Mouse (Mus musculus) heart, embryonic 13.5 days (tissue): ENCODE results near the gene Foxa2. TPM values are rescaled to one million over a fixed set of nuclear protein-coding genes. Genes with fewer than 3 reads are reported as not detected.

Experiments
- ATAC-seq: fragments of 200-750 bp; cut with Nextera tagmentation; 2 replicates; pipeline ENCODE4 v1.8.0; 2017; ENCODE audit warnings: moderate TSS enrichment; ENCODE audit not compliant: insufficient number of reproducible peaks, low FRiP score, low TSS enrichment; ENCODE audit errors: extremely low read depth
- H3K27ac ChIP-seq: fragments of 300-500 bp; sonication (generic); replicated peaks from 2 replicates; pipeline ENCODE4 v1.5.1; 2015; ENCODE audit warnings: moderate library complexity, mild to moderate bottlenecking, inconsistent platforms
- H3K27me3 ChIP-seq: fragments of 300-500 bp; sonication (generic); replicated peaks from 2 replicates; pipeline ENCODE4 v1.6.1; 2015; ENCODE audit warnings: mild to moderate bottlenecking, inconsistent platforms
- H3K36me3 ChIP-seq: fragments of 300-500 bp; sonication (generic); 2 replicates; pipeline ENCODE4 v1.6.1; 2015; ENCODE audit warnings: mild to moderate bottlenecking, inconsistent platforms
- H3K4me1 ChIP-seq: fragments of 300-500 bp; sonication (generic); 2 replicates; pipeline ENCODE4 v1.6.1; 2015; ENCODE audit warnings: inconsistent platforms
- H3K4me2 ChIP-seq: fragments of 300-500 bp; sonication (generic); 2 replicates; pipeline ENCODE4 v1.6.1; 2015; ENCODE audit warnings: inconsistent platforms, mild to moderate bottlenecking, moderate library complexity
- H3K4me3 ChIP-seq: fragments of 300-500 bp; sonication (generic); 2 replicates; pipeline ENCODE4 v1.5.1; 2015; ENCODE audit warnings: moderate library complexity, mild to moderate bottlenecking, inconsistent platforms
- H3K9ac ChIP-seq: fragments of 300-500 bp; sonication (generic); 2 replicates; pipeline ENCODE4 v1.6.1; 2015; ENCODE audit warnings: inconsistent platforms, mild to moderate bottlenecking, moderate library complexity
- H3K9me3 ChIP-seq: fragments of 300-500 bp; sonication (generic); 2 replicates; pipeline ENCODE4 v1.6.1; 2016; ENCODE audit warnings: inconsistent platforms
- WGBS: fragments of 180-500 bp; shearing (Covaris S2); methylation state at CpG from one replicate; pipeline ENCODE4 v1.1.7; 2015; ENCODE audit warnings: mixed read lengths; 5-methylcytosine and 5-hydroxymethylcytosine counted together
- polyA plus RNA-seq: library from polyadenylated mRNA; unstranded; fragments of >200 nt; fragmentation: Nextera tagmentation; extraction: Ambion mirVana; gene quantifications from 2 replicates; pipeline ENCODE4 v1.2.1, GENCODE M21; 2015

Gene Foxa2
- polyA plus RNA-seq, 1 experiment from 2014 or later = 1.8 TPM

DNA sequence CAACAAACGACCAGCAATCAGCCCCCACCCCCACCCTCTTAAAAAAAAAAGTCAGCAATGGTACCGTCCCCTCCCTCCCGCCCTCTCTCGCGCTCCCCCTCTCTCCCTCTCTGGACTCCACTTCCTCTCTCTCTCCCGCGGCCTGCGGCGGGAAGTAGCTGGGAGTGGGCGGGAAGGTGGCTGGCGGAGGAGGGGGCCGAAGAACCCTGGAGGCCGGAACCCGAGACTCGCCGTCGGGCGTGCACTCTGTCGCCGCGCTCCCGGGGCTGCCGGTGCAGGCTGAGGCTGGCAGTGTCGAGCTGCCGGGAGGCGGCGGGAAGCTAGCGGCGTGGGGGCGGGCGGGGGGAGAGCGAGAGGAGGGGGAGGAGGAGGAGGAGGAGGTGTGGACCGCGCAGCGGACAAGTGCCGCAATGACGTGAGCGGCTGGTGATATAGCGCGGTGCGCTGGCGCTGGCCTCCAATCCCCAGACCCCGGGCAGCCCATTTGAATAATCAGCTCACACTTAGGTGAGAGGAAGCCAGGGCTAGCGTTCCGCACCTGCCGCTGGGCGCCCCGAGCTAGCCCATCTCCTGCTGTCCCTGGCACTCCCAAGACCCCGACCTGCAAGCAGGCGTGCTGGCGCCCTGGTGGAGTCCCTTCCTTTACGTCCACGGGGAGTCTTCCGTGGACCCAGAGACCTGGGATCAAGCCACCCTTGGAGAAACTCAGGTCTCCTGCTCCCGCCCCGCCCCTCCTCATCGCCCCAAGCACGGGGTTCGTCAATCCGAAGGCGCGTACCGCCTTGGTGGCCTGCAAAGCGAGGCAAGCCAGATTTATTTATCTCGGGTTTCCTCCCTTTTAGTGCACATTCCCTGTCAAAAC, 601 bp downstream of the Foxa2 start:
- H3K27me3 ChIP-seq = peaks cover 100% of the 10 kb centered on the region
- H3K36me3 ChIP-seq = no peaks in the 10 kb centered on the region
- WGBS = under 1% methylated on average over 57 of the region's 65 CpGs
- peak overlapping the region; percentile 56 for H3K9ac ChIP-seq
- peaks cover 41% of the 10 kb centered on the region for H3K4me1 ChIP-seq
- H3K4me3 ChIP-seq = peak overlapping the region; percentile 56
- no peaks in the 10 kb centered on the region for H3K9me3 ChIP-seq
- H3K4me2 ChIP-seq = peak overlapping the region; percentile 78
- ATAC-seq = no peak
- H3K27ac ChIP-seq = no peak overlapping the region

DNA sequence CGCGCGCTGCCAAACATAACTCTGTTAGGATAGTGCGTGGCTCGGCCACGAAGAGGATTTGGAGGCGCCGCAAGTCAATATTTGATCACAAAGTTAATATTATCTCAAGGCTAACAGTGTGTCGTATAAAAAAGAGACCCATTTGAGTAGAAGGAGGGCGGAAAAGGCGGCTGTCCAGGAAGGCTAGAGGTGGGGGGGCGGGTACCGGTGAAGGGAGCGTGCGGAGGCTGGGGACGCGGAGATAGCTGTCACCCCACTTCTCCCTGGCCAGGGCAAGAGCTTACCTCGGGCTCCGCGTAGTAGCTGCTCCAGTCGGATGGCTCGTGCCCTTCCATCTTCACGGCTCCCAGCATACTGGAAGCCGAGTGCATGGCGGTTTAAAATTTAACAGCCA, 1.2 kb downstream of the Foxa2 start:
- Histone ChIP-seq H3K27ac (no peak overlapping the region), H3K4me3 (peak overlapping the region; percentile 56), H3K4me2 (peak overlapping the region; percentile 78), H3K9ac (peak overlapping the region; percentile 56; the same call in 1 of the 2 replicates), H3K9me3 (no peaks in the 10 kb centered on the region), H3K27me3 (peaks cover 100% of the 10 kb centered on the region), H3K4me1 (peaks cover 43% of the 10 kb centered on the region), H3K36me3 (no peaks in the 10 kb centered on the region)
- ATAC-seq = no peak
- under 1% methylated on average over 25 of the region's 25 CpGs for WGBS

DNA sequence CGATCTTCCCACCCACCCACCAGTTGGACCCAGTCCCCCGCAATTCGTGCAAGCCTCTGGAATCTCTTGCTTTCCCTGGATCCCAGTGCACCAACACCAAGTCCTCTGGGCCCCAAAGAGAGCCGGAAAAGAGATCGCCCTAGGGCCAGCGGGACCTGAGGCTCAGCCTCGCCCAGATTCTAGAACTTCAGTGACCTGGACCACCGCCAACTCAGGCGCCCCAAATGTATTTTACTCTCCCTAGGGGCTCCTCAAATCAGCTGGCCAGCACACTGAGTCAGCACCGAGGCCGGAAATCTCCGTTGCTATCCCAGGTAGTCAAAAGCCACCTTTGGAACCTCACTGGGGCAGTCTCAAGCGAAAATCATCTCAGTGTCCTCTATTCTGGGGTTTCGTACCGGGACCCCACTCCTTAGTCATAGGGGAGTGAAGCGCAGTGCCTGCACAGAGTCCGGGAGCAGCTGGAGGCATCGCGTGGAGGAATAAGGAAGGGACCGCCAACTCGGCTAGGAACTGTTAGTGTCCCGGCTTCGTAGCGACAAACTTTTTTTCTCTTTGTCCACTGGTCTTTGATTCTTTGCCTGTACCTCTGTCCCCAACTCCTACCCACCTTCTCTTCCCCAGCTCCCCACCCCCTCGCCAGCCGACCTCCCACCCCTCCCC, 1.8 kb downstream of the Foxa2 start:
- Histone ChIP-seq H3K36me3 (no peaks in the 10 kb centered on the region), H3K4me2 (peak overlapping the region; percentile 78), H3K9ac (0 out of 2 replicates have a peak overlapping the region, but pooled peaks have one; percentile 56), H3K27me3 (peaks cover 100% of the 10 kb centered on the region), H3K27ac (no peak overlapping the region), H3K4me3 (peak overlapping the region; percentile 56), H3K9me3 (no peaks in the 10 kb centered on the region), H3K4me1 (peaks cover 48% of the 10 kb centered on the region)
- 1% methylated on average over 26 of the region's 26 CpGs for WGBS
- ATAC-seq = no peak

DNA sequence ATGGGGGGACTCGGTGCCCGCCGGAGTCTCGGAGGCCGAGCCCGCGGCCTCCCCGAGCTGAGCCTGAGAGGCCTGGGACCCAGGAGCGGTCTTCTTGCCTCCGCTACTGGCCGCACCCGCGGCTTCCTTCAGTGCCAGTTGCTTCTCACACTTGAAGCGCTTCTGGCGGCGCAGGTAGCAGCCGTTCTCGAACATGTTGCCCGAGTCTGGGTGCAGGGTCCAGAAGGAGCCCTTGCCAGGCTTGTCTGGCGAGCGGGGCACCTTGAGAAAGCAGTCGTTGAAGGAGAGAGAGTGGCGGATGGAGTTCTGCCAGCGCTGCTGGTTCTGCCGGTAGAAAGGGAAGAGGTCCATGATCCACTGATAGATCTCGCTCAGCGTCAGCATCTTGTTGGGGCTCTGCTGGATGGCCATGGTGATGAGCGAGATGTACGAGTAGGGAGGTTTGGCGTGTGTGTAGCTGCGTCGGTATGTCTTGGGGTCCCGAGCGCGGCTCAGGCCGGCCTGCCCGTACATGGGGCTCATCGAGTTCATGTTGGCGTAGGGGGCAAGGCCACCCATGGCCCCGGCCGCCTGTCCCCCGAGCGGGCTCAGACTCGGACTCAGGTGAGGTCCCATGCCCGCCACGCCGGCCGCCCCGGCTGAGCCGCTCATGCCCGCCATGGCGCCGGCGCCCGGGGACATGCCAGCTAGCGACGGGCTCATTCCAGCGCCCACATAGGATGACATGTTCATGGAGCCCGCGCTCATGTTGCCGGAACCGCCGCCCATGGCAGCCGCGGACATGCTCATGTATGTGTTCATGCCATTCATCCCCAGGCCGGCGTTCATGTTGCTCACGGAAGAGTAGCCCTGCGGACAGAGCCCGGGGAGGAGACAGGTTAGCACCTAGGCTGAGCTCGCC, 2.5 kb downstream of the Foxa2 start:
- no peak overlapping the region for H3K27ac ChIP-seq
- H3K9me3 ChIP-seq = no peaks in the 10 kb centered on the region
- H3K36me3 ChIP-seq = no peaks in the 10 kb centered on the region
- peaks cover 100% of the 10 kb centered on the region for H3K27me3 ChIP-seq
- peak overlapping the region; percentile 52; the same call in 1 of the 2 replicates for H3K9ac ChIP-seq
- peak overlapping the region; percentile 78 for H3K4me2 ChIP-seq
- WGBS = 2% methylated on average over 71 of the region's 71 CpGs
- H3K4me1 ChIP-seq = peaks cover 55% of the 10 kb centered on the region
- H3K4me3 ChIP-seq = peak overlapping the region; percentile 56
- ATAC-seq = no peak; the same call in 1 of the 2 replicates

DNA sequence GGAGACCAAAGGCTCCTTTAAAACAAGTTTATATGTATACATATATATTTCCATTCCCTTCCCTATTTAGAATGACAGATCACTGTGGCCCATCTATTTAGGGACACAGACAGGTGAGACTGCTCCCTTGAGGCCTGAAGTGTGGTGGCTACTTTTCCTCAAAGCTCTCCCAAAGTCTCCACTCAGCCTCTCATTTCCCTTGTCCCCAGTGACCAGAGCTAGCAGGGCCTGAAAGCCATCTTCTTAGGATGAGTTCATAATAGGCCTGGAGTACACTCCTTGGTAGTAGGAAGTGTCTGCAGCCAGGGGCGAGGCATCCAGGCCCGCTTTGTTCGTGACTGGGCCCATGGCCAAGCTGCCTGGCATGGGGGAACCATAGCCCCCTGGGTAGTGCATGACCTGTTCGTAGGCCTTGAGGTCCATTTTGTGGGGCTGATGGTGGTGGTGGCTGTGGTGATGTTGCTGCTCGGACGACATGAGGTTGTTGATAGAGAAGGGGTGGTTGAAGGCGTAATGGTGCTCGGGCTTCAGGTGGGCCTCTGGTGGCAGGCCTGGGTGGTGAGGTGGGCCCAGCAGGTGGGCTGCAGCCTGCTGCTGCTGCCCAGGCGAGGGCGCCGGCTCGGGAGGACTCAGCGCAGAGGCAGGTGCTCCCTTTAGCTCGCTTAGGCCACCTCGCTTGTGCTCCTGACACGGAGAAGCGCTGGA, 3.3 kb downstream of the Foxa2 start:
- 14% methylated on average over 17 of the region's 17 CpGs for WGBS
- ATAC-seq = no peak
- H3K4me2 ChIP-seq = peak overlapping the region; percentile 78
- peak overlapping the region; percentile 52; the same call in 1 of the 2 replicates for H3K9ac ChIP-seq
- H3K9me3 ChIP-seq = no peaks in the 10 kb centered on the region
- H3K27me3 ChIP-seq = peaks cover 100% of the 10 kb centered on the region
- H3K27ac ChIP-seq = no peak overlapping the region
- peaks cover 52% of the 10 kb centered on the region for H3K4me1 ChIP-seq
- no peaks in the 10 kb centered on the region for H3K36me3 ChIP-seq
- peak overlapping the region; percentile 56 for H3K4me3 ChIP-seq

DNA sequence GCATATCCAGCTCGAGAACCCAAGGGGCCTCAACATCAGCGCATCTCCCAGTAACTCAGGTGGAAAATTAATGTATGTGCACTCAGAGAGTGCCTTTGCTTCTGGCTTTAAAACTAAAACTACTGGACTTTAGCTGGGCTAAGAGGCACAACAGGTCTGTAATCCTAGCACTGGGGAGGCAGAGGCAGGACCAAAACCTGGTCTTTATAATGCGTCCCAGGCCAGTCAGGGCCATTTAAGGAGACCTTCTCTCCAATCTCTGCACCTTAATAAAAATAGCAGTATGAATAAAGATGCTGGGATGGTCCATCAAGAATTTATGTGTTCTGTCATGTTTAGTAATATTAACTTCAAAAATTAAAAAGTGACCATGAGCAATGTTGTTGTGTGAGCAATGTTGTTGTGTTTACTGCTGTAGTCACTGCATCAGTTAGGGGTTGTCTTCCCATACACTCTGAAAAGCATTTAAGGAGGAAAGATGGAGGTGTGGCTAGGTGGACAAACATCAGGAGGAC, 4.6 kb downstream of the Foxa2 start:
- Histone ChIP-seq H3K9me3 (no peaks in the 10 kb centered on the region), H3K4me1 (peaks cover 48% of the 10 kb centered on the region), H3K9ac (no peak overlapping the region), H3K27ac (no peak overlapping the region), H3K4me2 (no peak overlapping the region), H3K36me3 (no peaks in the 10 kb centered on the region), H3K4me3 (no peak overlapping the region), H3K27me3 (peaks cover 100% of the 10 kb centered on the region)
- no peak for ATAC-seq
- 17% methylated on average over 3 of the region's 3 CpGs for WGBS

DNA sequence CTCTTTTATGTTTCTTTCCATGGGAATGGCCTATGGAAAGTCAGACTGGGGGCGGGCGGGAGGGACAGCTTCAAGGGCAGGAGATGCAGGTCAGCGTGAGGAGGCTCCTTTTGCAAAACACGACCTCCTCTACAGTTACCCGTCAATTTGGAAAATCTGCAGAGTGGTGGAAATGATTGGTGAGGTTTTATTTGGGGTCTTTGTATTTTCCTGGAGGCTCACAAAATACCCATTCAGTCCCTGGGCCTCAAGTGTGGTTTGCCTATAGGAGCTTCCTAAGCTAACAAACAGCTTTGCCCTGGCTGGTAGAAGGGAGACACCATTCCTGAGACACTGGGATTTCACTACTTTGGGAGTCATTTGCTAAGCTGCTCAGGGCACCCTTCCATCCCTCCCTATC, 5.4 kb downstream of the Foxa2 start:
- peaks cover 44% of the 10 kb centered on the region for H3K4me1 ChIP-seq
- H3K27ac ChIP-seq = no peak overlapping the region
- WGBS = 9% methylated on average over 5 of the region's 5 CpGs
- H3K9ac ChIP-seq = no peak overlapping the region
- no peaks in the 10 kb centered on the region for H3K9me3 ChIP-seq
- no peak overlapping the region for H3K4me3 ChIP-seq
- no peak overlapping the region for H3K4me2 ChIP-seq
- H3K27me3 ChIP-seq = peaks cover 100% of the 10 kb centered on the region
- no peaks in the 10 kb centered on the region for H3K36me3 ChIP-seq
- ATAC-seq = no peak

DNA sequence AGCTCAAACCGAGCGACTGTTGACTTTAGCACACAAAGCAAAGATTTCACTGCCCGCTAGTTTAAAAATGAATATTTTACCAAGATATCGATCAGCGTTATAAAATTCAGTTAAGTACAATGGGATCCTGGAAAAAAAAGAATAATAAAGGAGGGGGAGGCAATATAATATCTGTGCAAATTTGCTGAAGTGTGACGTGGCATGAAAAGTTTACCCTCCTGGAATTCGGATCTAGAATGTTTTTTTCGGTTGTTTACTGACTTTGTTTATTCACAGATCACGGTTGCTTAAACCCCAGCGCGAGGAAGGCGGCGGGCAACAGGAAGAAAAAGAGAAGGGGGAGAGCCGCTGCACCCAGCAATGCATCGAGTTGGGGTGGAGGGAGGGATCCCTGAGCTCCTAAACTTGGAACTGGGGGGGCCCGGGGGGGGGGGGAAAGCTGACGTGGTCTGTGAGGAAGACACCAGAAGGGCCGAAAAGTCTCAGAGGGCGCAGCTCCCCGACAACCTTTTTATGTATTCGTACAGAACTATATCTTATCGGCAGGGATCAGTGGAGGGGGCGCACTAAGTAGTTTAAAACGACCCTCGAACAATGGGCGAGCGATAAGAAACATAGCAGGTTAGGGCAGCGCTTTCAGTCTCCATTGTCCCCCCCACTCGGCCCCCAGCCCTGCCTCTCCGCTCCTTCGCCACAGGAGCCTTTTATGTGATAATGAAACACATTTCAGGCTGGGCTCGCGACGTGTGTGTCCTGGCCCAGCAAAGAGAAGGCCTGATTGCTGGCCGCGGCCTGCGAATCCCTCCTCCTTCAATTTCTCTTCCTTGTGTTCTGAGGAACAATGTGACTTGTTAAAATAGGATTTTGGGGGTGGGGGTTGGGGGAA, 6.3 kb downstream of the Foxa2 start:
- Histone ChIP-seq H3K9ac (0 out of 2 replicates have a peak overlapping the region, but pooled peaks have one; percentile 10), H3K36me3 (no peaks in the 10 kb centered on the region), H3K27me3 (peaks cover 100% of the 10 kb centered on the region), H3K4me2 (peak overlapping the region; percentile 33; the same call in 1 of the 2 replicates), H3K4me1 (peaks cover 35% of the 10 kb centered on the region), H3K27ac (no peak overlapping the region), H3K9me3 (no peaks in the 10 kb centered on the region), H3K4me3 (peak overlapping the region; percentile 32)
- ATAC-seq = no peak
- WGBS = 2% methylated on average over 37 of the region's 37 CpGs

DNA sequence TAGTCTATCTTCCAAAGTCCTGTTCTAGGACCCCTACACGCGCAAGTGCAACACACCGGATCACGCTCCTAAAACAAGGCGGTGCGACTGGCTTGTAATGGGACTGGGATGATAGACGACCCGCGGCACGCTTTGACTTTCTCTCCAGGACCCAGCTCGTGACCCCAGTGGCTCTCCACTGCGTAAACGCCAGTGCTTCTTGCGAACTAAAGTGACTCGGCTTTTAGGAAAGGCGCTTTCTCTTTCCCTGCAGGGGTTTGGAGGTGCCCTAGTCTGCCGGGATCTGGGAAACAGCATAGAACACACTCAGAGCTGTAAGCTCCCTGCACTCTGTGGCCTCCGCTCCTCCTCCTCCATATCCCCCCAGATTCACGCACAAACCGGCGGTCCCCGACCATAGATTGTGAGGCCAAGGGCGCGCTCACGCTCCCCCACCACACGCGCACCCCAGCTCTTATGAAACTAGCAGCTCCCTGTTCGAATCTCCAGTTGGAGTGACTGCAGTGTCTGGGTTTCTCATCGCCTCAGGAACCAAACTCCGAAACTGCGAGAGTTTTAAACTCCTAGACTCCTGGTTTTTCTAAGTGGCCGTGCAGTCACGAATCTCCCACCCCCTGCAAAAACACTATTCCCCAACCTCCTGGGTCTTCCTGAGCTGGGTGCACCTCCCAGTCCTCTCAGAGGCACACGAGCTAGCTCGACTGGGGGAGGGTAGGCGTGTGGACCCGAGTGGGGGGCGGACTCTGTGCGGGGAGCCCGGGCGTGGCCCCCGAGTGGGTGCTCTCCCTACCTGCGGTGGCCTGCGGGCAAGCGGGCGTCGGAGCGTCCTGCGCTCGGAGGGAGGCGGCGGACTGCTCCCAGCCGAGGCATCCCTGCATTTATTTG, 7.2 kb downstream of the Foxa2 start:
- H3K4me2 ChIP-seq = peak overlapping the region; percentile 31; the same call in 1 of the 2 replicates
- peak overlapping the region; percentile 32 for H3K4me3 ChIP-seq
- no peak overlapping the region for H3K27ac ChIP-seq
- WGBS = under 1% methylated on average over 53 of the region's 53 CpGs
- peaks cover 27% of the 10 kb centered on the region for H3K4me1 ChIP-seq
- no peaks in the 10 kb centered on the region for H3K9me3 ChIP-seq
- no peak for ATAC-seq
- no peaks in the 10 kb centered on the region for H3K36me3 ChIP-seq
- peak overlapping the region; percentile 58 for H3K9ac ChIP-seq
- H3K27me3 ChIP-seq = peaks cover 100% of the 10 kb centered on the region
